Mouse (Mus musculus): ENCODE measurements around the gene Adamts2. TPM values are rescaled to one million over a fixed set of nuclear protein-coding genes. Genes with fewer than 3 reads are reported as not detected.

Gene Adamts2
- polyA plus RNA-seq, 1 experiment from 2014 or later = 2.8 TPM

GRCm38 (mm10) chr11:50628915-50629314 lies 27.0 kb downstream of the Adamts2 start:
- WGBS = 11% methylated on average over 3 of the region's 3 CpGs
- Histone ChIP-seq H3K36me3 (no peaks in the 10 kb centered on the region), H3K27ac (replicated peaks) (peak overlapping the region; percentile 63), H3K4me2 (replicated peaks) (no peak overlapping the region), H3K9me3 (no peaks in the 10 kb centered on the region), H3K4me3 (no peak overlapping the region), H3K9ac (replicated peaks) (no peak overlapping the region), H3K4me1 (peaks cover 27% of the 10 kb centered on the region), H3K27me3 (no peaks in the 10 kb centered on the region)
- 0 out of 2 replicates have a peak, but pooled peaks have one; percentile 49 for ATAC-seq (replicated peaks)

GRCm38 (mm10) chr11:50630462-50630861 lies 28.6 kb downstream of the Adamts2 start:
- ATAC-seq (replicated peaks) = no peak
- Histone ChIP-seq H3K4me3 (no peak overlapping the region), H3K36me3 (no peaks in the 10 kb centered on the region), H3K9ac (replicated peaks) (no peak overlapping the region), H3K27ac (replicated peaks) (no peak overlapping the region), H3K4me1 (peaks cover 18% of the 10 kb centered on the region), H3K27me3 (no peaks in the 10 kb centered on the region), H3K9me3 (no peaks in the 10 kb centered on the region), H3K4me2 (replicated peaks) (no peak overlapping the region)
- WGBS = 89% methylated on average over 2 of the region's 2 CpGs

GRCm38 (mm10) chr11:50632270-50632669 lies 30.4 kb downstream of the Adamts2 start:
- no peak overlapping the region for H3K4me2 ChIP-seq (replicated peaks)
- H3K4me1 ChIP-seq = peaks cover 18% of the 10 kb centered on the region
- ATAC-seq (replicated peaks) = peak; percentile 68
- no peak overlapping the region for H3K4me3 ChIP-seq
- no peaks in the 10 kb centered on the region for H3K9me3 ChIP-seq
- 45% methylated on average over 4 of the region's 4 CpGs for WGBS
- no peak overlapping the region for H3K9ac ChIP-seq (replicated peaks)
- no peaks in the 10 kb centered on the region for H3K36me3 ChIP-seq
- H3K27ac ChIP-seq (replicated peaks) = no peak overlapping the region
- no peaks in the 10 kb centered on the region for H3K27me3 ChIP-seq

GRCm38 (mm10) chr11:50635051-50635590 lies 33.2 kb downstream of the Adamts2 start:
- Histone ChIP-seq H3K9me3 (no peaks in the 10 kb centered on the region), H3K36me3 (no peaks in the 10 kb centered on the region), H3K27me3 (no peaks in the 10 kb centered on the region), H3K4me3 (no peak overlapping the region), H3K4me2 (replicated peaks) (no peak overlapping the region), H3K9ac (replicated peaks) (no peak overlapping the region), H3K4me1 (peaks cover 9% of the 10 kb centered on the region), H3K27ac (replicated peaks) (no peak overlapping the region)
- ATAC-seq (replicated peaks) = no peak
- 81% methylated on average over 2 of the region's 2 CpGs for WGBS

GRCm38 (mm10) chr11:50637026-50637425 lies 35.1 kb downstream of the Adamts2 start:
- 95% methylated on average over 11 of the region's 11 CpGs for WGBS
- ATAC-seq (replicated peaks) = no peak

GRCm38 (mm10) chr11:50638197-50638867 lies 36.4 kb downstream of the Adamts2 start:
- Histone ChIP-seq H3K4me3 (no peak overlapping the region), H3K9ac (replicated peaks) (no peak overlapping the region), H3K4me2 (replicated peaks) (no peak overlapping the region), H3K36me3 (no peaks in the 10 kb centered on the region), H3K27me3 (no peaks in the 10 kb centered on the region), H3K4me1 (no peaks in the 10 kb centered on the region), H3K9me3 (no peaks in the 10 kb centered on the region), H3K27ac (replicated peaks) (no peak overlapping the region)
- ATAC-seq (replicated peaks) = no peak
- WGBS = 93% methylated on average over 13 of the region's 13 CpGs

More at GRCm38 (mm10) chr11:50637026-50637425, 35.1 kb downstream of the Adamts2 start:
- no peak overlapping the region for H3K4me3 ChIP-seq
- H3K27ac ChIP-seq (replicated peaks) = no peak overlapping the region
- H3K9me3 ChIP-seq = no peaks in the 10 kb centered on the region
- peaks cover 6% of the 10 kb centered on the region for H3K4me1 ChIP-seq
- no peak overlapping the region for H3K9ac ChIP-seq (replicated peaks)
- H3K27me3 ChIP-seq = no peaks in the 10 kb centered on the region
- H3K36me3 ChIP-seq = no peaks in the 10 kb centered on the region
- no peak overlapping the region for H3K4me2 ChIP-seq (replicated peaks)

GRCm38 (mm10) chr11:50638868-50639220 lies 37.0 kb downstream of the Adamts2 start:
- H3K27ac ChIP-seq (replicated peaks) = no peak overlapping the region
- no peak for ATAC-seq (replicated peaks)
- H3K27me3 ChIP-seq = no peaks in the 10 kb centered on the region
- H3K9me3 ChIP-seq = no peaks in the 10 kb centered on the region
- 70% methylated on average over 3 of the region's 3 CpGs for WGBS
- no peaks in the 10 kb centered on the region for H3K4me1 ChIP-seq
- no peak overlapping the region for H3K4me2 ChIP-seq (replicated peaks)
- no peaks in the 10 kb centered on the region for H3K36me3 ChIP-seq
- H3K9ac ChIP-seq (replicated peaks) = no peak overlapping the region
- H3K4me3 ChIP-seq = no peak overlapping the region

GRCm38 (mm10) chr11:50642583-50642982 lies 40.7 kb downstream of the Adamts2 start:
- no peaks in the 10 kb centered on the region for H3K9me3 ChIP-seq
- H3K27ac ChIP-seq (replicated peaks) = no peak overlapping the region
- no peaks in the 10 kb centered on the region for H3K4me1 ChIP-seq
- no peak overlapping the region for H3K4me2 ChIP-seq (replicated peaks)
- ATAC-seq (replicated peaks) = no peak
- no peaks in the 10 kb centered on the region for H3K27me3 ChIP-seq
- no peak overlapping the region for H3K4me3 ChIP-seq
- WGBS = 91% methylated on average over 3 of the region's 3 CpGs
- H3K9ac ChIP-seq (replicated peaks) = no peak overlapping the region
- no peaks in the 10 kb centered on the region for H3K36me3 ChIP-seq

GRCm38 (mm10) chr11:50646148-50646547 lies 44.3 kb downstream of the Adamts2 start:
- Histone ChIP-seq H3K36me3 (no peaks in the 10 kb centered on the region), H3K9ac (replicated peaks) (no peak overlapping the region), H3K4me2 (replicated peaks) (no peak overlapping the region), H3K4me1 (no peaks in the 10 kb centered on the region), H3K4me3 (no peak overlapping the region), H3K27me3 (no peaks in the 10 kb centered on the region), H3K9me3 (no peaks in the 10 kb centered on the region), H3K27ac (replicated peaks) (no peak overlapping the region)
- no peak for ATAC-seq (replicated peaks)
- 59% methylated on average over 4 of the region's 4 CpGs for WGBS

- no peaks in the 10 kb centered on the region for H3K4me1 ChIP-seq
- no peak overlapping the region for H3K4me3 ChIP-seq
- H3K27me3 ChIP-seq = no peaks in the 10 kb centered on the region
- H3K9ac ChIP-seq (replicated peaks) = no peak overlapping the region
- no peak for ATAC-seq (replicated peaks)
- no peaks in the 10 kb centered on the region for H3K36me3 ChIP-seq
- no peak overlapping the region for H3K27ac ChIP-seq (replicated peaks)
- no peak overlapping the region for H3K4me2 ChIP-seq (replicated peaks)
- WGBS = 91% methylated on average over 4 of the region's 4 CpGs
- no peaks in the 10 kb centered on the region for H3K9me3 ChIP-seq
Observed at GRCm38 (mm10) chr11:50648143-50648807, 46.4 kb downstream of the Adamts2 start.

GRCm38 (mm10) chr11:50650037-50650436 lies 48.2 kb downstream of the Adamts2 start:
- Histone ChIP-seq H3K9me3 (no peaks in the 10 kb centered on the region), H3K4me3 (no peak overlapping the region), H3K4me1 (no peaks in the 10 kb centered on the region), H3K36me3 (no peaks in the 10 kb centered on the region), H3K9ac (replicated peaks) (no peak overlapping the region), H3K4me2 (replicated peaks) (no peak overlapping the region), H3K27me3 (no peaks in the 10 kb centered on the region), H3K27ac (replicated peaks) (no peak overlapping the region)
- ATAC-seq (replicated peaks) = no peak
- WGBS = 86% methylated on average over 2 of the region's 2 CpGs

GRCm38 (mm10) chr11:50653746-50654431 lies 52.0 kb downstream of the Adamts2 start:
- 84% methylated on average over 9 of the region's 9 CpGs for WGBS
- Histone ChIP-seq H3K27ac (replicated peaks) (no peak overlapping the region), H3K4me2 (replicated peaks) (no peak overlapping the region), H3K36me3 (no peaks in the 10 kb centered on the region), H3K4me1 (no peaks in the 10 kb centered on the region), H3K4me3 (no peak overlapping the region), H3K27me3 (no peaks in the 10 kb centered on the region), H3K9ac (replicated peaks) (no peak overlapping the region), H3K9me3 (no peaks in the 10 kb centered on the region)
- ATAC-seq (replicated peaks) = no peak
